Mouse (Mus musculus): ENCODE results near the gene Osbpl5.
"Not testable (repeated sequence)": the region's sequence is repeated elsewhere in the genome, so short reads cannot be mapped to it uniquely, and the experiment has no call there.

The Osbpl5 gene

DNA sequence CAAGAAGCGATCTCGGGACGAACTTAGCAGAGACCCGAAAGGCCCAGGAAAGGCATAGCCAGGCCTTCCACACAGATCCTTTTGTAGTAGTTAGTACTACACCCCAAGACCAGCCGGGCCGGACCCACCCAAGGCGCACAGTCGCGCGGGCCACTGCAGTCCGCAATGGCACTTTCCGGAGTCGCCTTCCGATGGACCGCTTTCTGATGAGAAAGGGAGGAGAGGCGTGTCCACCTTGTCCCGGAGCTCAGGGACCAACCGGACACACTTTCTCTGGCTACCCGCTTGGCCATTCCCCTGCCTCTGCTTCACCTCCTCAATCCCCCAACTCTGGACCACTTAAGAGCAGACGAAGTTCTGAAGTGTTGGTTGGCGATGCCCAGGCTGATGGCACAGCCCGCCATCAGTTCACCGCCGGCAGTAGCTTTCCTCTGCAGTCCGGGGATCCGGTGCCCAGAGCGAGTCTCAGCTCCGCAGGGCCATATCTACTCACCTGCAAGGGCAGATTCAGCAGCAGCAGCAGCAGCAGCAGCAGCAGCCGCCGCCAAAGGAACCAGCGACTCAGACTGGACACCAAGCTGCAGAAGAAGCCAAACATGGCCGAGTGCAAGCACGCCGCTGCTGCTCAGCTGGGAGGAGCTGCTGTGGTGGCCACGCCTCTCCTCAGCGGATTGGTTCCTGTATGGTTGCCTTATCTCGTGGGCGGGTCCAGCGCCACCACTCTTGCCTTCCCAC, 107.6 kb downstream of the Osbpl5 start, which contains the start of gene Tnfrsf22:
Tnfrsf22 (minus strand) TSS at position 628 of the 735 bp plus-strand sequence.
- peak; percentile 93 for DNase-seq (ENCODE audit: low read depth, low spot score)

- not testable (repeated sequence) for DNase-seq (ENCODE audit: low read depth, low spot score)
Observed at GRCm38 (mm10) chr7:143643949-143644348, 112.8 kb downstream of the Osbpl5 start.
